Mouse (Mus musculus): ENCODE data around the gene Haus6. TPM values are rescaled to one million over a fixed set of nuclear protein-coding genes. Genes with fewer than 3 reads are reported as not detected.

Gene Haus6
- polyA plus RNA-seq, 1 experiment, result 55.6 TPM

DNA sequence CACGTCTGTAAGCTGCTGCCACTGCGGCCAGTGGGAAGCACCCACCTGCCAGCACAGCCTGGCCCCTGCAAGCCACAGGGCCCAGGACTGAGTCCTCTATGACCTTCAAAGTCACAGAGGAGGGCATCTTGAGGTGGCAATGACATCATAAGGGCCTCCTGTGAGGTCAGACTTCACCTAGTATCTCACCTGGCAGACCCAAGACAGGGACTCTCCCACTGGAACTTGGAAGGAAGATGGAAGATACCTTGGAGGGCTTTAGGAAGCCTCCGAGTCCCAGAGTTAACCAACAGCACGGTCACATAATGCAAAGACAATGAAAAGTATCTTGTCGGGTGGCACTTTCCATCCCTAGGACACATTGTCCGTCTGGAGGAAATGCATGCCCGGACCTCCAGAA, 53.6 kb downstream of the Haus6 start, which contains the start of gene Saxo1:
Gene Saxo1, minus strand, starts transcription at position 101 of the 400 bp plus-strand sequence.
- no peaks in the 10 kb centered on the region for H3K27me3 ChIP-seq (ENCODE audit: control insufficient read depth, insufficient read depth, low read length, poor library complexity, severe bottlenecking)
- no peak within 1 kb of the TSS for H3K4me3 ChIP-seq (ENCODE audit: low read depth, low read length)
- H3K9me3 ChIP-seq (replicated peaks; ENCODE audit: control insufficient read depth, insufficient read depth, low read length, poor library complexity, severe bottlenecking), result no peaks in the 10 kb centered on the region
- no peaks in the 10 kb centered on the region for H3K4me1 ChIP-seq (ENCODE audit: control insufficient read depth, insufficient read depth, low read length)
- H3K9ac ChIP-seq (ENCODE audit: low read depth, poor library complexity, severe bottlenecking), result no peak within 1 kb of the TSS
- TF ChIP-seq CTCF (IDR thresholded peaks at IDR 0.05; ENCODE audit: low read depth, low read length) (no peak), EP300 (IDR thresholded peaks at IDR 0.05; ENCODE audit: insufficient read depth, low read depth, low read length) (no peak), POLR2A (IDR thresholded peaks at IDR 0.05; ENCODE audit: insufficient read depth, low read length) (no peak)
- H3K36me3 ChIP-seq (ENCODE audit: control insufficient read depth, insufficient read depth, low read length, poor library complexity, severe bottlenecking), result no peaks in the 10 kb centered on the region
- no peak within 1 kb of the TSS for H3K27ac ChIP-seq (ENCODE audit: insufficient read depth, low read length)

DNA sequence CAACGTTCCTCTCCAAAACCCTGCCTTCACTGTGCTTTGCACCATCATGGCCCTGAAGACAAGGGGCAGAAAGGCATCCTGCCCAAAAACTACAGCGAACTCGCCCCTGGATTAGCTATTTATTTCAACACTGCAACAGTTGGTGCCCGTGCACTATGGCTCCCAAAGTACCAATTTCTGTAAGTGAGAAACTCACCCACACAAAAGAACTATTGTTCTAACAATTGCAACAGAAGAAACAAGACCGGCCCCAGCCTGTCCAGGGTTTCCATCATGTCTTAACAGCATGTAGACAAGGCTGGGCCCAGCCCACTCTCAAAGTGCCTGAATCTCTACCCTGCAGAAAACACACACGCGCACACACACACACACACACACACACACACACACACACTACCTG, 54.5 kb downstream of the Haus6 start:
- H3K4me1 ChIP-seq (ENCODE audit: control insufficient read depth, insufficient read depth, low read length), result no peaks in the 10 kb centered on the region
- H3K27ac ChIP-seq (ENCODE audit: insufficient read depth, low read length), result no peak overlapping the region
- H3K9ac ChIP-seq (ENCODE audit: low read depth, poor library complexity, severe bottlenecking), result no peak overlapping the region
- TF ChIP-seq POLR2A (IDR thresholded peaks at IDR 0.05; ENCODE audit: insufficient read depth, low read length) (no peak), EP300 (IDR thresholded peaks at IDR 0.05; ENCODE audit: insufficient read depth, low read depth, low read length) (no peak), CTCF (IDR thresholded peaks at IDR 0.05; ENCODE audit: low read depth, low read length) (no peak)
- no peak overlapping the region for H3K4me3 ChIP-seq (ENCODE audit: low read depth, low read length)
- H3K9me3 ChIP-seq (replicated peaks; ENCODE audit: control insufficient read depth, insufficient read depth, low read length, poor library complexity, severe bottlenecking), result no peaks in the 10 kb centered on the region
- H3K27me3 ChIP-seq (ENCODE audit: control insufficient read depth, insufficient read depth, low read length, poor library complexity, severe bottlenecking), result no peaks in the 10 kb centered on the region
- H3K36me3 ChIP-seq (ENCODE audit: control insufficient read depth, insufficient read depth, low read length, poor library complexity, severe bottlenecking), result no peaks in the 10 kb centered on the region

DNA sequence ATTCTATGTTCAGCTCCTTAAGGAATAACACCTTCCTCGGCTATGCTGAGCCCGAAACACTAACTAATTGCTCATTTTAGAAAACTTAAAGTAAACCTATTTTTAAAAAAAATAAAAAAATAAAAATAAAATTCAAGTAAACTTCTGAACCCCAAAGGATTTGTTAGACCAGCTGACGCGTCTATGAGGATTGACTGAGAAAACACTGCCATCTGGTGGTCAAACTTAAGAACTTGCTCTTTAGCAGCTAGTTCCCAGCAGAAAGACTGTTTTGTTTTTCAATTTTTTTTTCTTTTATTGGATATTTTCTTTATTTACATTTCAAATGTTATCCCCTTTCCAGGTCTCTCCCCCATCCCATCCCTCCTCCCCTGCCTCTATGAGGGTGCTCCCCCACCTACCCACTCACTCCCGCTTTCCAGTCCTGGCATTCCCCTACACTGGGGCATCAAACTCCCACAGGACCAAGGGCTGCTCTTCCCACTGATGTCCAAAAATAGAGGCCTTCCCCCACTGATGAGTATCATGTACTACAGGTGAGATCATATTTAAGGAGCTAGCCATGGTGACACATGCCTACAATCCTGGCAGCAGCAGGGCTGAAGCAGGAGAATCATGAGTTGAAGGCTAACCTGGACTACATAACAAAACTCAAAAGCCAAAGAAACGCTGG, 56.7 kb downstream of the Haus6 start:
- H3K9ac ChIP-seq (ENCODE audit: low read depth, poor library complexity, severe bottlenecking), result no peak overlapping the region
- no peaks in the 10 kb centered on the region for H3K27me3 ChIP-seq (ENCODE audit: control insufficient read depth, insufficient read depth, low read length, poor library complexity, severe bottlenecking)
- H3K4me1 ChIP-seq (ENCODE audit: control insufficient read depth, insufficient read depth, low read length), result no peaks in the 10 kb centered on the region
- no peaks in the 10 kb centered on the region for H3K9me3 ChIP-seq (replicated peaks; ENCODE audit: control insufficient read depth, insufficient read depth, low read length, poor library complexity, severe bottlenecking)
- no peak overlapping the region for H3K27ac ChIP-seq (ENCODE audit: insufficient read depth, low read length)
- TF ChIP-seq POLR2A (IDR thresholded peaks at IDR 0.05; ENCODE audit: insufficient read depth, low read length) (no peak), EP300 (IDR thresholded peaks at IDR 0.05; ENCODE audit: insufficient read depth, low read depth, low read length) (no peak), CTCF (IDR thresholded peaks at IDR 0.05; ENCODE audit: low read depth, low read length) (peak; percentile 31)
- H3K4me3 ChIP-seq (ENCODE audit: low read depth, low read length), result no peak overlapping the region
- no peaks in the 10 kb centered on the region for H3K36me3 ChIP-seq (ENCODE audit: control insufficient read depth, insufficient read depth, low read length, poor library complexity, severe bottlenecking)

DNA sequence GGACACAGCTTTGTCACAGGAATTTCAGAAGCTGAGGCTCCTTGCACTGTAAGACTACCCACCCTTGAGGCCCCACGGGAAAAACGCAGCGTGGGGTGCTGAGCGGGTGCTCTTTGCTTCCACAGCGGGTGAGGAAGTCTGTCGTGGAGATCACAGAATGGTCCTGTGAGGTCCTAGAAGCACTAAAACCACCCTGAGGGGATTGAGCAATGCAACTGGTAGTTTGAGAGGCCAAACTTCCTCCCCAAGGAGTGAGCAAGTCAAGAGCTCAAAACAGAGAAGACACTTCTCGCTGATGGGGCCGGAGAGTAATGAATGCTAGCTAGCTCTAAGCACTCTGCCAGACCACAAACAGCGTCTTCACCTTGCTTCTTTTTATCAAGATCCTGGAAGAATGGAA, 63.5 kb downstream of the Haus6 start:
- H3K4me1 ChIP-seq (ENCODE audit: control insufficient read depth, insufficient read depth, low read length), result no peaks in the 10 kb centered on the region
- TF ChIP-seq EP300 (IDR thresholded peaks at IDR 0.05; ENCODE audit: insufficient read depth, low read depth, low read length) (no peak), CTCF (IDR thresholded peaks at IDR 0.05; ENCODE audit: low read depth, low read length) (no peak), POLR2A (IDR thresholded peaks at IDR 0.05; ENCODE audit: insufficient read depth, low read length) (no peak)
- no peaks in the 10 kb centered on the region; the same call in 1 of the 2 replicates for H3K27me3 ChIP-seq (ENCODE audit: control insufficient read depth, insufficient read depth, low read length, poor library complexity, severe bottlenecking)
- H3K27ac ChIP-seq (ENCODE audit: insufficient read depth, low read length), result no peak overlapping the region
- H3K4me3 ChIP-seq (ENCODE audit: low read depth, low read length), result no peak overlapping the region
- H3K36me3 ChIP-seq (ENCODE audit: control insufficient read depth, insufficient read depth, low read length, poor library complexity, severe bottlenecking), result no peaks in the 10 kb centered on the region
- H3K9ac ChIP-seq (ENCODE audit: low read depth, poor library complexity, severe bottlenecking), result no peak overlapping the region
- no peaks in the 10 kb centered on the region for H3K9me3 ChIP-seq (replicated peaks; ENCODE audit: control insufficient read depth, insufficient read depth, low read length, poor library complexity, severe bottlenecking)

DNA sequence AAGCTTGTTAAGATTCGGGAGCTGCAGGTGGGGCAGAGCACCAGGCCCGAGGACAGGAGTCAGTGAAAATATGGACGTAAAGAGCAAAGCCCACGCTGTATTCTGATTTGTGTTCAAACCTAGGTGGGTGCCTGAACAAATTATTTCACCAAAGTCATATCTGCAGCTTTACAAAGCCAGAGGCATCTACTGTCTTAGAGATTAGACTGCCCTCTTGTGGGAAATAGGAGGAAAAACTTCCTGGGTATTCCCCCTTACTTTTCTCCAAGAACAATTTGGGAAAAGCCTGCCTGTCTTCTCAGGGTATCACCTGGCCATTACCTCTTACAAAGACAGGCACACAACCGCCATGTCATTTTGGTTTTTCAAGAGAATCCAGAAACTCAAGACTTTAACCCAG, 66.2 kb downstream of the Haus6 start:
- Histone ChIP-seq H3K36me3 (ENCODE audit: control insufficient read depth, insufficient read depth, low read length, poor library complexity, severe bottlenecking) (no peaks in the 10 kb centered on the region), H3K9ac (ENCODE audit: low read depth, poor library complexity, severe bottlenecking) (no peak overlapping the region), H3K4me1 (ENCODE audit: control insufficient read depth, insufficient read depth, low read length) (no peaks in the 10 kb centered on the region), H3K27me3 (ENCODE audit: control insufficient read depth, insufficient read depth, low read length, poor library complexity, severe bottlenecking) (no peaks in the 10 kb centered on the region; the same call in 1 of the 2 replicates), H3K9me3 (replicated peaks; ENCODE audit: control insufficient read depth, insufficient read depth, low read length, poor library complexity, severe bottlenecking) (no peaks in the 10 kb centered on the region), H3K4me3 (ENCODE audit: low read depth, low read length) (no peak overlapping the region), H3K27ac (ENCODE audit: insufficient read depth, low read length) (no peak overlapping the region)
- no peak for TF ChIP-seq CTCF (IDR thresholded peaks at IDR 0.05; ENCODE audit: low read depth, low read length)
- TF ChIP-seq POLR2A (IDR thresholded peaks at IDR 0.05; ENCODE audit: insufficient read depth, low read length), result no peak
- TF ChIP-seq EP300 (IDR thresholded peaks at IDR 0.05; ENCODE audit: insufficient read depth, low read depth, low read length), result no peak

DNA sequence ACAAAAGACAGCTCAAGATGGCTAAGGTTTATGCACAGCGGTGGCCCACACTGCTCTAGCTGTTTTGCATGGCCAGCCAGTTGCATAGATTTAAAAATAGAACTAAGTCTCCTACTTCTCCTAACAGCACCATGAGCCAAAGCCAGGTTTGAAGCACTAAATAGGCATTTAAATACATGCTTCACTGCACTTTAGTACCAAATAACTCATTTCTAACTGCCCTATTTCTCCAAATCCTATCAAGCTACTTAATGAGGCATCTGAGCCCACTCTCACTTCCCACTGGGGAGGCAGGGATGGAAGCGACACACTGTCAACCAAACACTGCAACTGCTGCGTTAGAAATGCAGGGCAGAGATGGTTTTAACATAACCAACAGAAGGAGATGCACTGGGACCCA, 67.9 kb downstream of the Haus6 start:
- Histone ChIP-seq H3K4me3 (ENCODE audit: low read depth, low read length) (no peak overlapping the region), H3K9me3 (replicated peaks; ENCODE audit: control insufficient read depth, insufficient read depth, low read length, poor library complexity, severe bottlenecking) (no peaks in the 10 kb centered on the region), H3K27me3 (ENCODE audit: control insufficient read depth, insufficient read depth, low read length, poor library complexity, severe bottlenecking) (no peaks in the 10 kb centered on the region; the same call in 1 of the 2 replicates), H3K36me3 (ENCODE audit: control insufficient read depth, insufficient read depth, low read length, poor library complexity, severe bottlenecking) (no peaks in the 10 kb centered on the region), H3K4me1 (ENCODE audit: control insufficient read depth, insufficient read depth, low read length) (peaks cover 2% of the 10 kb centered on the region), H3K9ac (ENCODE audit: low read depth, poor library complexity, severe bottlenecking) (no peak overlapping the region), H3K27ac (ENCODE audit: insufficient read depth, low read length) (no peak overlapping the region)
- TF ChIP-seq CTCF (IDR thresholded peaks at IDR 0.05; ENCODE audit: low read depth, low read length), result no peak

Measured in ES-Bruce4 (cell line).